Mouse (Mus musculus) T-cell, adult 66 days (primary cell): Measurements from ENCODE around the gene Gm3752. TPM values are rescaled to one million over a fixed set of nuclear protein-coding genes. Genes with fewer than 3 reads are reported as not detected.

ENCODE experiments used
- total RNA-seq, 2 experiments: library from RNA; stranded (reverse); gene quantifications; 3 replicates in 1 of 2; 4 replicates in 1 of 2; pipeline ENCODE4 v1.2.4; 2023

Gene Gm3752
- total RNA-seq: under 1 TPM in 1 of 2 experiments, not detected in 1; 0.33 TPM

GRCm38 (mm10) chr14:7483662-7484061 lies at the start of gene Gm3752:
Gene Gm3752, minus strand, starts transcription at chr14:7483762.

GRCm38 (mm10) chr14:7450817-7451216 lies 32.7 kb downstream of the Gm3752 start, which contains the start of gene Gm3755:
Gene Gm3755, minus strand, starts transcription at chr14:7450917.

Other genes starting within 250 kb of the Gm3752 start
- not detected for gene Gm3727, start 219.0 kb downstream of the Gm3752 start, total RNA-seq
- gene Gm3739, start 168.7 kb downstream of the Gm3752 start, total RNA-seq: 1 to 10 TPM; 1.0 to 1.6 TPM
- gene Gm5797, start 151.4 kb downstream of the Gm3752 start, total RNA-seq: not detected
- gene Gm8374, start 118.6 kb downstream of the Gm3752 start, total RNA-seq: not detected
- not detected for gene Gm3755, start 32.8 kb downstream of the Gm3752 start, total RNA-seq
- 1 to 10 TPM; 1.7 to 2.1 TPM for gene Gm3558, start 84.8 kb upstream of the Gm3752 start, total RNA-seq
- gene Gm10338, start 111.8 kb upstream of the Gm3752 start, total RNA-seq: not detected
- not detected for gene Gm10128, start 160.2 kb upstream of the Gm3752 start, total RNA-seq